In the genomic region with DNA sequence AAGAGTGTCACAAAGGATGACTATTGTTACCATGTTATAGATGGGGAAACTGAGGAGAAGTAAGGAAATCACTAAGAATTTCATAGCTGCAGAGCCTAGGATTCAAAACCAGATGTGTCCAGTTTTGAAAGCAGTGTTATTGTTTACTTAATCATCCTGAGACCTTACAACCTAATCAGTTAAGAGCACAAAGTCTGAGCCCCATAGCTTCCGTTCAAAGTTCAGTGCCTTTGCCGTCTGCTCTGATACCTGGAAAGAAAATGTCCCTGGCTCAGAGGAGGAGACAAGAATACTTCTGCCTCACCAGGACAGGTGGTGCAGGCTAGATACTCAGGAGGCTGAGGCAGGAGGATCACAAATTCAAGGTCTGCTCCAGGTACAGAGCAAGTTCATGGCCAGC, we compare ENCODE assay signal across 30 mouse cellular contexts.
DNase-seq lines count a peak whose midpoint lies in the region; ATAC-seq and TF ChIP-seq lines count a peak whose summit lies in the region.
"Had no signal": no experiment of that assay in that cellular context is flagged by ENCODE, and none has a peak within 500 bp of the region (broad histone marks: within the 10 kb centered on the region; RNA-seq: fewer than 3 reads in every experiment).

No protein-coding gene starts in this region.

- WGBS in kidney, embryonic 15.5 days = 77% methylated on average over 2 of the region's 2 CpGs
- 51% methylated on average over 2 of the region's 2 CpGs for WGBS in intestine, embryonic 15.5 days
- WGBS in intestine, postnatal 0 days = 37% methylated on average over 2 of the region's 2 CpGs
- WGBS in midbrain, embryonic 14.5 days = 85% methylated on average over 2 of the region's 2 CpGs
- 89% methylated on average over 2 of the region's 2 CpGs for WGBS in forebrain, embryonic 12.5 days

- no peak overlapping the region for H3K27ac ChIP-seq in kidney, embryonic 15.5 days
- H3K27ac ChIP-seq in intestine, embryonic 15.5 days = no peak overlapping the region
- no peak overlapping the region for H3K27ac ChIP-seq in intestine, postnatal 0 days (ENCODE audit: low read depth, low read length)
- no peak overlapping the region for H3K27ac ChIP-seq in midbrain, embryonic 14.5 days (replicated peaks; ENCODE audit: low read depth, low read length)
- no peak overlapping the region for H3K27ac ChIP-seq in forebrain, embryonic 12.5 days
- H3K27ac ChIP-seq: embryonic facial prominence, embryonic 10.5 days; embryonic facial prominence, embryonic 13.5 days; forebrain, embryonic 13.5 days; heart, adult 2 months; heart, embryonic 10.5 days; heart, embryonic 13.5 days; hindbrain, embryonic 14.5 days; hindbrain, postnatal 0 days had no signal

- H3K4me2 ChIP-seq in kidney, embryonic 15.5 days = no peak overlapping the region
- H3K4me2 ChIP-seq in intestine, embryonic 15.5 days (replicated peaks) = no peak overlapping the region
- H3K4me2 ChIP-seq in intestine, postnatal 0 days (replicated peaks; ENCODE audit: low read depth) = no peak overlapping the region
- no peak overlapping the region for H3K4me2 ChIP-seq in midbrain, embryonic 14.5 days (ENCODE audit: low read length)
- no peak overlapping the region for H3K4me2 ChIP-seq in forebrain, embryonic 12.5 days
- H3K4me2 ChIP-seq: embryonic facial prominence, embryonic 13.5 days; forebrain, embryonic 13.5 days; heart, embryonic 13.5 days; hindbrain, embryonic 14.5 days had no signal

- H3K27me3 ChIP-seq in kidney, embryonic 15.5 days = peaks cover 3% of the 10 kb centered on the region; the same call in 1 of the 2 replicates
- H3K27me3 ChIP-seq in intestine, embryonic 15.5 days (replicated peaks) = no peaks in the 10 kb centered on the region
- H3K27me3 ChIP-seq in intestine, postnatal 0 days (replicated peaks; ENCODE audit: control insufficient read depth, insufficient read depth, low read length) = no peaks in the 10 kb centered on the region
- H3K27me3 ChIP-seq in midbrain, embryonic 14.5 days (ENCODE audit: control insufficient read depth, insufficient read depth, low read length) = no peaks in the 10 kb centered on the region
- H3K27me3 ChIP-seq in forebrain, embryonic 12.5 days = 0 out of 2 replicates have a peak, but pooled peaks cover 5% of the 10 kb centered on the region
- H3K27me3 ChIP-seq: CH12.LX; embryonic facial prominence, embryonic 13.5 days; forebrain, embryonic 13.5 days had no signal

- no peaks in the 10 kb centered on the region for H3K9me3 ChIP-seq in kidney, embryonic 15.5 days (replicated peaks)
- H3K9me3 ChIP-seq in intestine, embryonic 15.5 days = no peaks in the 10 kb centered on the region
- H3K9me3 ChIP-seq in intestine, postnatal 0 days (ENCODE audit: control insufficient read depth) = no peaks in the 10 kb centered on the region
- H3K9me3 ChIP-seq in midbrain, embryonic 14.5 days (ENCODE audit: control insufficient read depth, low read length) = no peaks in the 10 kb centered on the region
- no peaks in the 10 kb centered on the region for H3K9me3 ChIP-seq in forebrain, embryonic 12.5 days
- H3K9me3 ChIP-seq: embryonic facial prominence, embryonic 10.5 days; embryonic facial prominence, embryonic 13.5 days; forebrain, embryonic 13.5 days; G1E; heart, embryonic 10.5 days; heart, embryonic 13.5 days had no signal

- TF ChIP-seq CTCF in intestine, postnatal 0 days (IDR thresholded peaks at IDR 0.05; ENCODE audit: low read depth) = no peak

- ATAC-seq in kidney, embryonic 15.5 days (replicated peaks; ENCODE audit: low FRiP score) = no peak
- peak; percentile 78 for ATAC-seq in intestine, embryonic 15.5 days
- ATAC-seq in intestine, postnatal 0 days = peak; percentile 77
- no peak for ATAC-seq in midbrain, embryonic 14.5 days (ENCODE audit: low FRiP score, low TSS enrichment)
- ATAC-seq in forebrain, embryonic 12.5 days (ENCODE audit: low FRiP score) = no peak
- ATAC-seq: forebrain, embryonic 13.5 days; forebrain, embryonic 16.5 days; hindbrain, postnatal 0 days had no signal

- no peak overlapping the region for H3K4me3 ChIP-seq in kidney, embryonic 15.5 days (replicated peaks)
- no peak overlapping the region for H3K4me3 ChIP-seq in intestine, embryonic 15.5 days (replicated peaks)
- H3K4me3 ChIP-seq in intestine, postnatal 0 days (ENCODE audit: low read depth, low read length) = no peak overlapping the region
- H3K4me3 ChIP-seq in midbrain, embryonic 14.5 days (replicated peaks; ENCODE audit: low read depth, low read length) = no peak overlapping the region
- no peak overlapping the region for H3K4me3 ChIP-seq in forebrain, embryonic 12.5 days (replicated peaks)
- H3K4me3 ChIP-seq: embryonic facial prominence, embryonic 10.5 days; embryonic facial prominence, embryonic 13.5 days; erythroblast, embryonic 14.5 days; forebrain, embryonic 13.5 days; heart, adult 2 months; heart, embryonic 10.5 days; heart, embryonic 13.5 days had no signal

- H3K36me3 ChIP-seq in kidney, embryonic 15.5 days = no peaks in the 10 kb centered on the region
- no peaks in the 10 kb centered on the region for H3K36me3 ChIP-seq in intestine, embryonic 15.5 days
- no peaks in the 10 kb centered on the region for H3K36me3 ChIP-seq in intestine, postnatal 0 days (ENCODE audit: control insufficient read depth, insufficient read depth)
- H3K36me3 ChIP-seq in midbrain, embryonic 14.5 days (ENCODE audit: control insufficient read depth, insufficient read depth, low read length) = no peaks in the 10 kb centered on the region
- no peaks in the 10 kb centered on the region for H3K36me3 ChIP-seq in forebrain, embryonic 12.5 days (replicated peaks)
- H3K36me3 ChIP-seq: embryonic facial prominence, embryonic 10.5 days; embryonic facial prominence, embryonic 13.5 days; G1E; heart, embryonic 10.5 days; heart, embryonic 13.5 days had no signal

- no peak overlapping the region for H3K9ac ChIP-seq in kidney, embryonic 15.5 days
- no peak overlapping the region for H3K9ac ChIP-seq in intestine, embryonic 15.5 days
- H3K9ac ChIP-seq in intestine, postnatal 0 days (ENCODE audit: low read depth, low read length) = no peak overlapping the region
- no peak overlapping the region for H3K9ac ChIP-seq in midbrain, embryonic 14.5 days (replicated peaks; ENCODE audit: low read length)
- H3K9ac ChIP-seq in forebrain, embryonic 12.5 days = no peak overlapping the region
- H3K9ac ChIP-seq: embryonic facial prominence, embryonic 13.5 days; forebrain, embryonic 13.5 days; heart, embryonic 13.5 days; hindbrain, embryonic 14.5 days had no signal

- peaks cover 27% of the 10 kb centered on the region for H3K4me1 ChIP-seq in kidney, embryonic 15.5 days
- H3K4me1 ChIP-seq in intestine, embryonic 15.5 days (replicated peaks) = peaks cover 10% of the 10 kb centered on the region
- no peaks in the 10 kb centered on the region; the same call in 1 of the 2 replicates for H3K4me1 ChIP-seq in intestine, postnatal 0 days (replicated peaks; ENCODE audit: control insufficient read depth, insufficient read depth, low read length)
- no peaks in the 10 kb centered on the region for H3K4me1 ChIP-seq in midbrain, embryonic 14.5 days (ENCODE audit: control insufficient read depth, insufficient read depth, low read length)
- peaks cover 13% of the 10 kb centered on the region for H3K4me1 ChIP-seq in forebrain, embryonic 12.5 days

- DNase-seq in kidney, adult 9 months = peak; percentile 46
- no peak for DNase-seq in midbrain, embryonic 14.5 days
- DNase-seq: adrenal gland, adult 2 months; adrenal gland, postnatal 14 days; B cell, adult 2 months; cerebellum, adult 11 months; cerebellum, adult 2 months; cerebellum, adult 9-11 months; cerebellum, postnatal 36 days; embryo, embryonic 11 days; gastrocnemius, postnatal 10 days; gastrocnemius, postnatal 36 days; heart, adult 2 months; heart, postnatal 14 days; heart, postnatal 4 days had no signal

Comparison
In these comparisons a context has a peak if more than half of its experiments do, and no peak if none do; other contexts are left out.
1. ATAC-seq: peak in intestine, embryonic 15.5 days (single experiment) and intestine, postnatal 0 days (single experiment); none in kidney, embryonic 15.5 days (single experiment), midbrain, embryonic 14.5 days (single experiment) and forebrain, embryonic 12.5 days (single experiment).